Mouse (Mus musculus) spleen, adult 12 weeks (tissue): ENCODE measurements around the gene Pabpc5.

ENCODE experiments used
- DNase-seq: peaks from one replicate; pipeline ENCODE4 v3.0.0; 2022; ENCODE audit warnings: low spot score

Gene Pabpc5

GRCm38 (mm10) chrX:119927081-119927571 lies at the start of gene Pabpc5:
Gene Pabpc5 (plus strand): TSS chrX:119927196.
- DNase-seq = no peak

- DNase-seq = no peak
Observed at GRCm38 (mm10) chrX:119886957-119887593, 39.9 kb upstream of the Pabpc5 start.

GRCm38 (mm10) chrX:119888326-119888920 lies 38.6 kb upstream of the Pabpc5 start:
- DNase-seq = no peak

GRCm38 (mm10) chrX:119927852-119928251 lies 856 bp downstream of the Pabpc5 start:
- no peak for DNase-seq
